Mouse (Mus musculus): Measurements from ENCODE around the gene Sik1.

GRCm38 (mm10) chr17:31901461-31902204 is 46.0 kb upstream of the Sik1 start:
- TF ChIP-seq POLR2AphosphoS2 (IDR thresholded peaks at IDR 0.05; ENCODE audit: insufficient read length, low read depth) (no peak), CEBPB (IDR thresholded peaks at IDR 0.05; ENCODE audit: insufficient read depth, poor library complexity, severe bottlenecking) (no peak)

Measured in myocyte (in vitro differentiated cells).